Mouse (Mus musculus): ENCODE results near the gene 4931428F04Rik.

Gene 4931428F04Rik

DNA sequence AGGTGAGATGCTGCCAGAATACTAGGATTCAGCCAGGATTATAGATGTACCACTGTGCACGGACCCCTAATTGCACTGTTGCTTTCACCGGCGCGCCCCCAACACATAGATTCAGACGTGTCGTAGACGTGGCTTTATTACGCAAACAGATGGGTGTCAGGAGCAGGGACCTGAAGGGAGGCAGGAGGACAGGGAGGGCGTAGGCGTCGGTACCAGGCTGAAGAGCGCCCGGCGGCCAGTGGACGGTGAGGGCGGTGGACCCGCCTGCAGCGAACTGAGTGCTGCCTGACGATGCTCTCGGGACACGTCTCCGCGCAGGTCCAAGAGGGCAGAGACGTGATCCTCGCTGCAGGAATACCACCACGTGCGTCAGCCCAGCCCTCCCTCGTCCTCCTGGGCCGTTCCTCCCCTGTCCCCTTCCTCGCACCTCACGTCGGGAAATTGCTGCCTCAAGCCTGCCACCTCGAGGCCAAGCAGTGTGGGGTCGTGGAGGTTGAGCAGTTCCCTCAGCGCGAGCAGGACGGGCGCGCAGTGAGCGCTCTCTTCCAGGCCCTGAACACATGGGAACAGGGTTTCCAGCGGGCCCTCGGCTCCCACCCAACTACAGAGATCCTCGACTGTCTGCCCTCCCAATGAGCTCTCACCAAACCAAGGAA lies at the start of gene 4931428F04Rik:
4931428F04Rik (minus strand) TSS at position 60 of the 656 bp plus-strand sequence.
- DNase-seq (ENCODE audit: low read depth) = no peak

DNA sequence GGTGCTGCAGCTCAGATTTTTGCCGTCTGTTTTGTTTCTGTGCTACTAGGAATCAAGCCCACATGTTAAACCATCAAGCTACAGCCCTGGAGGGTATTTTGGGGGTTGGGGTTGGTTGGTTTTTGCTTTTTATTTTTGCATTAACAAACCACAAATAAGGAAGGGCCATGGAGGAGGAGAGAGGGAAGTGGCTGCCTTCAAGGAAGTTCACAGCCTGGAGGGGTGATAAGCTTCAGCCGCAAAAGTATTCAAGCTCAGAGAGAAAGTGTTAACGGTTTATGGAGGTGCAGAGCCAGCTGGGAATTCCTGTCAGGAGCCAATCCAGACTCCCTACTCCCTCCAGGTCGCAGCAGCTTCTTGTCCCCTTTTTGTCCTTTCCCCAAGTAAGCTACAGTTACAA lies 49.3 kb upstream of the 4931428F04Rik start:
- DNase-seq (ENCODE audit: low read depth) = no peak

DNA sequence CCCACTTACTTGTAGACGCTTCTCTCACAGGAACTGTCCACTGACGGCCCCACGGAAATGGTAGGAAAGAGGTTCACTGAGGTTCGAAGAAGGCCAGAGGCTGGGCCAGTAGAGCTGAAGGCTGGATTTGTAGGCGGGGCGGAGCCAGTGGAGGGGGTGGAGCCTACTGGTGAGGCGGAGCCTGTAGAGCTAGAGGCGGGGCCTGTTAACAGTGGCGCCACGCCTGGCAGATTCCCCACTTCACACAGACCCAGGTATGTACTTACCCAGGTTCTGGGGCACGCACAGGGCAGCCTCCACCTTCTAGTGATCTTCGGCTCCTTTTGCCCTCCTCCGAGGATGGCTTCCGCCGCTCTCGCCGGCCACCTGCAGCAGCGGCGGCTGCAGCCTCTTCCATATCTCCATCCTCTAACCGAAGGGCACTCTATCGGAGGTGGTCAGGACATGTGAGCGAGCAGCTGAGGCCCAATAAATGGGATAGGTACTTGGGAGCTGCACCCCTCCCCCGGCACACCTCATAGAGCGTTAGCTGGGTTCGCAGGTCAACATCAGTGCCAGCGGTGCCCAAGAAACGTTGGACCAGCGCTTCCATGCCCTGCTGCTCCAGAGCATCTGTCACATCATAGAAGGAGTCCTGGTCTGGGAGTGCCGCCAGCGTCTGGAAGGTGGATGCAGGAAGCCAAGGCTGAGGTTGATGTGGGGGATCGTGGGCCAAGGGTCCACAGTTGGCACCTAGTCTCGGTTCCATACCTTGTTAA lies 46.9 kb upstream of the 4931428F04Rik start:
- no peak for DNase-seq (ENCODE audit: low read depth)

DNA sequence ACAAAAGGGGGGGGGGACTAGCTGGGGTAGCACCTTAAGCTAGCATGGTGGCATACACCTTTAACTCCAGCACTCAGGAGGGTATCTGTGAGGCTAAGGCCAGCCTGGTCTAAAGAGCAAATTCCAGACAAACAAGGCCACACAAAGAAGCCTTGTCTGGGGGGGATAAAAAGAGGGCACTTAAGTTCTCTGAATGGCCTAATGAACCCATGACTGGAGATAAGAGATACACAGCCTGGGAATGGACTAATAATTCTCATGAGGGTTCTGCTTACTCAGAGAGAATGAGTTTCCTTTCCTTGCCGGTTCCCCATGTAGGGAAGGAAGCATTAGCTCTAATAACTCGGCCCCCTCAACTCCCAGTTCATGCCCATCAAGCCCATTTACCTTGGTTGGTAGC lies 42.9 kb upstream of the 4931428F04Rik start:
- DNase-seq (ENCODE audit: low read depth) = no peak

DNA sequence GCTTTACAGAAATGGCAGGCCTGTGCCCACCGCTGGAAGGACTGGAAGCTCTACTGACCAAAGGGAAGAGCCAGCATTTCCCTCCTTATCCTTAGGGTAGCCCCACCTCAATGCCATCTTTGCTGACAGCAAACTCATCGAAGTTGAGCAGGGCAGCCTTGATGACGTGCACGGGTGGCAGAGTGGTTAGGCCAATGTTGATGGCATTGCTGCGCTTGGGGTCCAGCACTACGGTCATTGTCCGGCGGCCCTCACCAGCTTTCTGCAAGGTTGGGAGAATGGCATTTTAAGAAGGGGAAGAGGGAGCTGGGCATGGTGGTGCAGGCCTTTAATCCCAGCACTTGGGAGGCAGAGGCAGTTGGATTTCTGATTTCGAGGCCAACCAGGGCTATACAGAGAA lies 42.3 kb upstream of the 4931428F04Rik start:
- no peak for DNase-seq (ENCODE audit: low read depth)

DNA sequence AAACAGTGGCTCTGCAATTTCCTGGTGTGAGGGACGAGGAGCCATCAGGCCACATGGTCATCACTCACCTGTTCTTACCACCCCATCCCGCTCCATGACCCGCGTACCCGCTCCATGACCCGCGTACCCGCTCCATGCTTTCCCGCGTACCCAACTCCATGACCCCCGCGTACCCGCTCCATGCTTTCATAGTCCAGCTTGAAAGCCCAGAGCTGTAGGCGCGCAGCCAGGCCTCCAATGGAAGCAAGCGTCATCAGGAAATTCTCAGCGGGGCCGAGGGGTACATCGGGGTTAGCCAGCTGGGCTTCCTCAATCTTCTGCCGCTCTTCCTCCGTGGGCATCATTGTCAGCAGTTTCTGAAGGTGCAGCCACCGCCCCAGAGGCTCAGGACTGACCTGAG lies 41.8 kb upstream of the 4931428F04Rik start:
- DNase-seq (ENCODE audit: low read depth) = no peak

DNA sequence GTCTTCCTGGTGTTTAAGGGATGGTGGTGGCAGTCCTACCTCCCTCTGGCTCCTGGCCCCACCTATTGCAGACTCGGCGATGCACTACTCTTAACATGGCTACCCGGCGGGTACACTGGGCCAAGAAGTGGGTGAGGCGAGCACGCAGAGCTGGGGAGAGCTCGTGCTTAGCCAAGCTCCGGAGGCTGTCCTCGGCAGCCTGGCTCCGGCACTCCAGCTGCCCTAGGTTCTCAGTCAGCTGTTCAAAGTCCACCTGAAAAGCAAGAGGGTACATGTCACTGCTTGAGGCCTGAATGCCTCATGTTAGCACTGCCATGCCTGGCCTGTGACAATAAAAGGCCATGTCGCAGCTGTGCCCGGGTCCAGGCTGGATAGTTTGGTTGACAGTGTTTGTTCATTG lies 40.7 kb upstream of the 4931428F04Rik start:
- DNase-seq (ENCODE audit: low read depth) = no peak

DNA sequence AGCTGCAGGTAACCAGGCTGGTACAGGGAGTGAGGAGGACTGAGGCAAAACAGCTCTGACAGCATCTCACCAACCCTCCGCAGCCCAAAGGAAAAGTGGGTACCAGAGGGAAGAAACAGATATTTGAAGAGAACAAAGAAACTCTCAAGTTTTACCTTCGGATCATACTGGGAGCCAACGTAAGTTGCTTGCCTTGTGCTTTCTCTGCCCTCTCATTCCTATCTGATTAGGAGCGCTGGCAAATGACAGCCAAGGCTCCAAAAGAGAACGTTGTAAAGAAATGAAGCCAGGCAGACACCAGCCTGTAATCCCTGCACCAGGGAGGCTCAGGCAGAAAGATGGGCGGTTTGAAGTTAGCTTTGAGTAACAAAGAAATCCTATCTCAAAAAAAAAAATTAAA lies 37.3 kb upstream of the 4931428F04Rik start:
- DNase-seq (ENCODE audit: low read depth) = no peak

DNA sequence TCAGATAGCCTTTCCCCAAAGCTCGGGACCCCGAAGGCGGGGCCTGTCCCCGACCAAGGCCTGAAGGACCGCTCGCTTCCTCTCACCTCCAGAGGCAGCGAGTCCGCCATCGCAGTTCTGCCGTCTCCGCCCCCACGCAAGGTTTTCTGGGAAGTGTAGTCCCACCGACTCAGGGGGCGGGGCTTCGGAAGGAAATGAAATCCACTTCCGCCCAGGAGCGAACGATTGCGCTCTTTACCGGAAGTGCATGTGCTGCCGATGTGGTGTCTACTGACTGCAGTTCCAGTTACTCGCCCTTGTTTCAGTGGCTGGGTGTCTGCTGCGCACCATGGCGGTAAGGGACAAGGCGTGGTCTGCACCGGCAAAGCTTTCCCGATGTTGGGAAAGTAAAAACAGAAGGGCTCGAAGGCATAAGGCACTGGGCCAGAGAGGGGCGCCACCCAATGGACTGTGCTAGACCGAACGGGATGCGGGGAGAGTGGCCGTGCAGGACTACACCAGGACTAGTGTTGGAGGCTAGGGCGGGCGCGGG lies 36.5 kb upstream of the 4931428F04Rik start, which contains the start of the genes Lrrc29 and Tmem208:
Lrrc29 (minus strand) TSS at position 138 of the 532 bp plus-strand sequence.
Tmem208 (plus strand) TSS at position 214 of the 532 bp plus-strand sequence.
- DNase-seq (ENCODE audit: low read depth) = peak; percentile 96

DNA sequence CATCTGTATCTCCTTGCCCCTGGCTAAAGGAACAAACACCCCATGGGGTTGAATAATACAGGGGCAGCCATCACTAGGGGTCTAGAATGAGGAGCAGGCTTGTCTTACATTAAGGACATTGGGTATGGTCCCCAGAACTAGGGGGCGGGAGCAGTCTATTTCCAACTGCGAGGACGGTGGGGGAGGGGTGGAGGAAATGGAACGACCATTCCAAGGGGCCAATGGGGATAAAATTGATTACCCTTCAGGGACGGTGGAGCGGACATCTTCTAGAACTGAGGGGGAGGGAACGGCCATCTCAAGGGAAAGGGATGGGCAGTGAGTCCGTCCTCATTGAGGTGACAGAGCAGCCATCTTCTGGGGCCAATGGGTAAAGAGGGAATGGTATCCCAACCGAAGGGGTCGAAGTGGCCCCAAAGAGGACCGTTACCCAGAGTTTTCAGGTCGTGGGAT lies 36.0 kb upstream of the 4931428F04Rik start:
- no peak for DNase-seq (ENCODE audit: low read depth)

DNA sequence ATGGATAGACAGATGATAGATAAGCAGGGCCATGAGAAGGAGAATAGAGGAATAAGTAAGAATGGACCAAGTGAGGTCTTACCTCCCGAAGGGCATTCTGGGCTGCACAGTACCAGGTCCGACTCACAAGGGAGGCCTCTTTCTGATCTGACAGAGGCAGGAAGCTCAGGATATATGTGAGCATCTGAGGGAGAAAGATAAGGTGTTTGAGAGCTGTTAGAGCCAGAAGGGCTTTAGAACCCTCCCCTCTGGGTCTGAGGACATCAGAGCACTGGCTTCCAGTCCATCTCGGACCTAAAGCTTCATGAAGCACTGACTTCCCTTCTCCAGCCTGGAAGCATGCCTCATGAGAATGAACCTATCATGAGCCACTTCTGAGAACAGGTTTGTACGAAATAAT lies 33.5 kb upstream of the 4931428F04Rik start:
- no peak for DNase-seq (ENCODE audit: low read depth)

DNA sequence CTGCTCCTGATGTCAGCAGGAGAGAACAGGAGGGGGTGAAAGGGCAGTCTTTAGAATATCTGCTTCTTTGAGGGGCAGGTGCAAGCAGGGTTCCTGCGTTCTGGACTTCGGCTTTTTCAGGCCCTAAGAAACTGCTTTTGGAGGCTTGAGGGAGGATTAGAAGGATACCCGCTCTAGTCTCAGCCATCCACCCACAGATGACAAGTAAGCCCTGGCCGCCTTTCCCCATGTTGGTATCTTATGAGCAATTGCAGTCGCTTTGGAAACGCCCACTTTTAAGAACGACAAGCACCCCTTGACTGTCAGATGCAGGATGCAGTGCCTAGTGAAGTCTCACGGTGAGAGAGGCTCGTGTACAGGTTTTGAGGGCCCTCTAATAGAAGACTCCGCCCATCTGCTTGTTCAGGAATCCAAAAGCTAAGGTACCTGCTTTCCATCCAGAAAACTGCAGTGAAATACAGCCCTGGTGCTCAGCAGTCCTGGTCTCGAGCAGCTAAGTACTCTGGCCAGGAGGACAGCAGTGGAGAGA lies 29.1 kb upstream of the 4931428F04Rik start:
- DNase-seq (ENCODE audit: low read depth) = no peak

DNA sequence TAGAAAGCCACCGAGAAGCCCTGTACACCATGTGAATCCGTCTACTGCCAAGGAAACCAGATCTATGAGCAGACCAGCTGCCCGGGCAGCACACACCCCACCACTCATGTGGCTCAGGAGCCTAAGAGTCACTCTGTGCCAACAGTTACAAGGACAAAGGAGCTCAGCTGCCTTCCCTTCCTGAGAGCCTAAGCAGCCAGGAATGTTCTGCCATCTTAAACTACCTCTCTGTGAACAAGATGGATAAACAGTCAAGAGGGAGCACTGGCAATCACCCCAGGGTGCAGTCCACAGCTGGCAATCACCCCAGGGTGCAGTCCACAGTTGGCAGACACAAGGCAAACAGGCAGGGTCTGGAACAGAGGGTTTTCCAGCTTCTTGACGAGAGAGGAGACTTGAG lies 28.3 kb upstream of the 4931428F04Rik start:
- DNase-seq (ENCODE audit: low read depth) = no peak

DNA sequence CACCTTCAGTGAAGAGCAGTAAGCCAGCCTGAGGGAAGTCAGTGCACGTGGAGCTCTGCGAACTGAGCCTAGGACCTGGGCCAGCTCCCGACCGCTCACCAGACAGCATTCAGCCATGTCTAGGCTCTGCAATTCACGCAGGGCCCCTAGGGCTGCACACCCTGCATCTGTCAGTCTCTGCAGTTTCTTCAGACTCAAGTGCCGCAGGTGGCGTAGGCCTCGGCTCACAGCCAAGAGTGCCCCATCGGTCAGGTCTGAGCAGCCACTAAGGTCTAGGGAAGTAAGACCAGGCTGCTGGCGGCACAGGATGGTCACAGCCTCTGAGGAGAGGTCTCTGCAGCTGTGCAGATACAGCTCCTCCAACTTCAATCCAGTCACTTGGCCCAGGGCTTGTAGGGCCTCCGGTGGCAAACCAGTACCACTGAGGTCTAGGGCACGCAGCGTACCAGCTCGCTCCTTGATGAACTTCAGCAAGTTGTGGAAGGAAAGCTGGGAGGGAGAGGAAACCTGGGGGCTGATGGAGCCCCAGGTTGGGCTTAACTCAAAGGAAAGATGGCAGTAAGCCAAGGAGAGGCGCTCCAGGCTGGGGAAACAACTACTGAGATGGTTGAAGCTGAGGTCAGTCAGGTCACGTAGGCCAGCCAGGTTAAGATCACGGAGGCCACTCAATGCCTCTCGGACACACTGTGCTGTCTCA lies 25.6 kb upstream of the 4931428F04Rik start:
- no peak for DNase-seq (ENCODE audit: low read depth)

DNA sequence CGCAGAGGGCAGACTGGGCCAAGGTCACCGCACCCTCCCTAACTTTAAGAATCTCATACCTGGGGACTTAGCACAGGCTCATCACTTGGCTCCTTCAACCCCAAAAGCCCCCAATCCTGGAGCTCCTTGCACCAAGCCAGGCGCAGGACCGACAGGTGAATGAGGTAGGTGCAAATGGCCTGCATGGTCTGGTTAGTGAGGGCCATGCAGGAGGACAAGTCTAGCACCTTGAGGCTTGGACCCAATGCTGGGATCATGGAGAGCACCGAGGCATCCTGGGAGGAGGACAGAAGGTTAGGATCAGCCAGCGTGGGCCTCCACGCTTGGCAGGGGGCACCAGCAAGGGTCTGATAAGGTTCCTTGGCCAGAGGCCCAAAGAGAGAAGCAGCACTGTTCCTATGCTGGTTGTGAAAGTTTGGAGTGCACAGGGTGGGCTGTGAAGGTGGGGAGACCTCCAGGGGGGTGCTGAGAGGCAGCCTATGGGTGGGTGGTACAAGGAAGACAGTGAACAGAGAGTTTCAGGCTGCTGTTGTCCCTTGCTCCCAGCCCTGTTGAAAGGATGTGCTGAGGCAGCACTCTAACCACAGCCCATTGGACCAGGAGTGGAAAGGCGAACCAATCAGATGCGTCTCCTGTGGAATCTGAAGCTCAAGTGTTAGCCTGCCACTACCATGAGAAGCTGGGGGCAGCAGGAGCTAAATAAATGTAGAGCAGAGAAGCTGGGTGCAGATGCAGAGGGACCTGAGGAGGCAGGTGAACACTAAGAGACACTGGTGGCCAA lies 24.1 kb upstream of the 4931428F04Rik start:
- DNase-seq (ENCODE audit: low read depth) = no peak

DNA sequence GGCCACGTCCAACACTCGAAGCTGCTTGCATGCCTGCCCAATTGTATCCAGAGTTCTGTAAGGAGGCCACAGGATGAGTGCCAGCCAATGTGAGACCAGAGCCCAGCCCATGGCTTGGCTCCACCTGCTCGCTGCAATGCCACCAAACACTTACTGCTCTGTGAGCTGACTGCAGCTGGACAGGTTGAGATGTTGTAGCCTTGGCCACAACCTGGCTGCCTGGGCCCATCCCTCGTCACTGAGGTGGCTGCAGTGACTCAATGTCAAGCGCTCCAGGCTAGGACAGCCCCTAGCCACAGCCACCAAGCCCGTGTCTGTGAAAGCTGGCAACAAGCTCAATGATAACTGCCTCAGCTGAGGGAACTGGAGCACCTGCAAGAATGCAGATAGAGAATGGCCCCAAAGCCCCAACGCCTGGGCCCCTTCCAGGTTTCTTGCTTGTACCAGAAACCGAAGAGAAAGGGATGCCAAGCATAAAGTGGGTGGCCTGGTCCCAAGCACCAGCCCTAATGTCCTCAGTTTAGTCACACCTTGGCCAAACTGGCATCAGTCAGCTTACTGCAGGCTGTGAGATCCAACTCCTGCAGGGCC lies 23.3 kb upstream of the 4931428F04Rik start:
- no peak for DNase-seq (ENCODE audit: low read depth)

DNA sequence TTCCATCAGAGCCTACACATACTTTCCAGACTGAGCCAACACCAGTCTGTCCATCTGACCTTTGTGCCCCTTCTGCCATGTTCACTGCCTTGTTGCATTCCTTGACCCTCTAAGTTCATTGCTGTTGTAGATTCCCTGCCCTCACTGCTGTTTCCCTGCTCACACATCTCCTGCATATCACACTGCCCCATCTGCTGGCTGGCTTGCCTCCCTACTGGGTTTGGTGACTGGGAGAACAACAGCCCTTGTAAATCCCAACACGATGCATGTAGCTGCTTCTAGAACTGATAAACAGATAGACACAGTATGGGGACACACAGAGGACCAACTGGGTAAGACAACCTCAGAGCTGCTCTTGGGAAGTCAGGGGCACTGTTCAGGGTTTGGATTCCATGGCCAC lies 22.1 kb upstream of the 4931428F04Rik start:
- DNase-seq (ENCODE audit: low read depth) = no peak

DNA sequence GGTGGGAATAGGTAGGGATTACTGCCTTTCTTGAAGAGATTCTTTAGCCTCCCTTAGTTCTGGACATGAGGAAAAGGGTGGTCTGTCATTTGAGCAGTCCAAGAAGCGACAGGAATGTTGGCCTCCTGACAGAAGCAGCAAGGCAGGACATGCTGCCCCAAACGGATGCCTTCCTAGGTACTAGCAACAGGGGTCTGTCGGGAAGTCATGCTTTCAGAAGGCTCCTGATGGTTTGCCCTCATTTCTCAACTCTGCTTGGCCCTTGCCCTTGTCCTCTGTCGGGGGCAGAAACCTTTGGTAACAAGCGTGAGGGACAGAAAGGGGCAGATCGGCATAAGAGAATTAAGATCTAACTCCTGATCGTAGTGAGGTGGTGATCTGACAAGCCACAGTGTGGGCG lies 20.5 kb upstream of the 4931428F04Rik start:
- no peak for DNase-seq (ENCODE audit: low read depth)

DNA sequence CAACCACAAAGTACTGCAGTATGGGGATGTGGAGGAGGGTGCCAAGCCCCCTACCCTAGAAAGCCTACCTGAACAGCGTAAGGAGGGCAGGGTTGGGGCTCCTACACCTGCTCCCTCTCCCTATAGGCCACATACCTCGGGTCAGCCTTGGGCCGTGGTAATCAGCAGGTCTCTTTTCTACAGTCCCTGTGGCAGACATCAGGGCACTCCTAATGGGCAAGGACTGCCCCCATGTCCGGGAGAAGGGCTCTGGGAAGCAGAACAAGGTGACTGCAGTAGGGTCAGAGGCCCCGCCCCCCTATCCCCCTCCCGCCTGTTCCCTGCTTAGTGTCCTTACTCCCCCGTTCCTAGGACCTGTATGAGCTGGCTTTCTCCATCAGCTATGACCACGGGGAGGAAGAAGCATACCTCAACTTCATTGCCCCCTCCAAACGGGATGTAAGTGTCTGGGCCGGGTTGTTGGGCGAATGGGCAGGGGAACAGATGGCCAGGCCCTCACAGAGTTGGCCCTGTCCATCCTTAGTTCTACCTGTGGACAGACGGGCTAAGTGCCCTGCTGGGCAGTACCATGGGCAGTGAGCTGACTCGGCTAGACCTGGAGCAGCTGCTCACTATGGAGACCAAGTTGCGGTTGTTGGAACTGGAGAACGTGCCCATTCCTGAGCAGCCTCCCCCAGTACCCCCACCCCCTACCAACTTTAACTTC lies 19.6 kb upstream of the 4931428F04Rik start:
- DNase-seq (ENCODE audit: low read depth) = no peak

DNA sequence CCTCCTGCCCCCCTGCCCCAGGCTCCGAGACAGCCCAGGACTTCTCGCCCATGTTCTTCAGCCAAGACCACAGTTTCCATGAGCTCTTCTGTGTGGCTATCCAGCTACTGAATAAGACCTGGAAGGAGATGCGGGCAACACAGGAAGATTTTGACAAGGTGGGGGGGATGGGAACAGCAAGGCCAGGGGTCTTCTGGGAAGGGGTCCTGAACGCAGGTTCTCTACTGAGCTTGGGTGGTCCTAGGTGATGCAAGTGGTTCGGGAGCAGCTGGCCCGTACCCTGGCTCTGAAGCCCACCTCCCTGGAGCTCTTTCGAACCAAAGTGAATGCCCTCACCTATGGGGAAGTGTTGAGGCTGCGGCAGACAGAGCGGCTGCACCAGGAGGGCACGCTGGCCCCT lies 18.8 kb upstream of the 4931428F04Rik start:
- DNase-seq (ENCODE audit: low read depth) = no peak
